Mouse (Mus musculus): Measurements from ENCODE around the gene Unc45a.

Gene Unc45a

GRCm38 (mm10) chr7:80340793-80341192 is at the start of gene Unc45a:
Gene Unc45a (minus strand): TSS chr7:80341005.
- peak; percentile 52 for DNase-seq

- no peak for DNase-seq
Observed at GRCm38 (mm10) chr7:80387633-80388543, 47.1 kb upstream of the Unc45a start, which contains the start of gene Fes. Gene Fes (minus strand): TSS chr7:80387946.

- no peak for DNase-seq
Observed at GRCm38 (mm10) chr7:80387033-80387632, 46.3 kb upstream of the Unc45a start.

- peak; percentile 99 for DNase-seq
Observed at GRCm38 (mm10) chr7:80386235-80386930, 45.6 kb upstream of the Unc45a start.

- DNase-seq: no peak
Observed at GRCm38 (mm10) chr7:80382919-80383318, 42.1 kb upstream of the Unc45a start.

GRCm38 (mm10) chr7:80379531-80379930 is 38.7 kb upstream of the Unc45a start:
- no peak for DNase-seq

GRCm38 (mm10) chr7:80377471-80377870 is 36.7 kb upstream of the Unc45a start:
- peak; percentile 70 for DNase-seq

- no peak for DNase-seq
Observed at GRCm38 (mm10) chr7:80376192-80376591, 35.4 kb upstream of the Unc45a start.

GRCm38 (mm10) chr7:80375376-80376039 is 34.7 kb upstream of the Unc45a start:
- no peak for DNase-seq

GRCm38 (mm10) chr7:80374733-80375132 is 33.9 kb upstream of the Unc45a start:
- DNase-seq: no peak

GRCm38 (mm10) chr7:80374280-80374679 is 33.5 kb upstream of the Unc45a start:
- DNase-seq: no peak

GRCm38 (mm10) chr7:80373850-80374249 is 33.0 kb upstream of the Unc45a start:
- DNase-seq: no peak

- no peak for DNase-seq
Observed at GRCm38 (mm10) chr7:80373352-80373751, 32.5 kb upstream of the Unc45a start.

- no peak for DNase-seq
Observed at GRCm38 (mm10) chr7:80372667-80373066, 31.9 kb upstream of the Unc45a start.

GRCm38 (mm10) chr7:80372166-80372565 is 31.4 kb upstream of the Unc45a start:
- no peak for DNase-seq

- peak; percentile 85 for DNase-seq
Observed at GRCm38 (mm10) chr7:80371041-80371751, 30.4 kb upstream of the Unc45a start, which contains the start of gene Man2a2. Gene Man2a2 (minus strand): TSS chr7:80371375.

GRCm38 (mm10) chr7:80370649-80371040 is 29.8 kb upstream of the Unc45a start:
- peak; percentile 77 for DNase-seq

- no peak for DNase-seq
Observed at GRCm38 (mm10) chr7:80369967-80370431, 29.2 kb upstream of the Unc45a start.

- no peak for DNase-seq
Observed at GRCm38 (mm10) chr7:80369461-80369860, 28.7 kb upstream of the Unc45a start.

- no peak for DNase-seq
Observed at GRCm38 (mm10) chr7:80368635-80369421, 28.0 kb upstream of the Unc45a start.

- DNase-seq: no peak
Observed at GRCm38 (mm10) chr7:80368009-80368408, 27.2 kb upstream of the Unc45a start.
